Mouse (Mus musculus) stomach, embryonic 14.5 days (tissue): ENCODE data around the gene Plin2. TPM values are rescaled to one million over a fixed set of nuclear protein-coding genes. Genes with fewer than 3 reads are reported as not detected.

ENCODE experiments used
- ATAC-seq: fragments of 200-750 bp; cut with Nextera tagmentation; 2 replicates; pipeline ENCODE4 v1.8.0; 2017; ENCODE audit warnings: low read depth, moderate TSS enrichment; ENCODE audit not compliant: insufficient number of reproducible peaks, insufficient read depth, low FRiP score
- H3K27ac ChIP-seq: fragments of 300-500 bp; sonication (generic); 2 replicates; pipeline ENCODE4 v1.5.1; 2014; ENCODE audit warnings: mild to moderate bottlenecking, low read length, moderate library complexity, mixed read lengths
- H3K27me3 ChIP-seq: fragments of 300-500 bp; sonication (generic); 2 replicates; pipeline ENCODE4 v1.6.1; 2014; ENCODE audit warnings: low read length, control low read depth, mixed read lengths; ENCODE audit not compliant: control insufficient read depth, insufficient read depth
- H3K36me3 ChIP-seq: fragments of 300-500 bp; sonication (generic); 2 replicates; pipeline ENCODE4 v1.6.1; 2014; ENCODE audit warnings: mild to moderate bottlenecking, control low read depth, low read length, moderate library complexity, mixed read lengths; ENCODE audit not compliant: control insufficient read depth, insufficient read depth
- H3K4me1 ChIP-seq: fragments of 300-500 bp; sonication (generic); 2 replicates; pipeline ENCODE4 v1.6.1; 2014; ENCODE audit warnings: low read length, control low read depth, mixed read lengths; ENCODE audit not compliant: control insufficient read depth, insufficient read depth
- H3K4me2 ChIP-seq: fragments of 300-500 bp; sonication (generic); replicated peaks from 2 replicates; pipeline ENCODE4 v1.6.1; 2014; ENCODE audit warnings: low read depth, low read length, control low read depth
- H3K4me3 ChIP-seq: fragments of 300-500 bp; sonication (generic); 2 replicates; pipeline ENCODE4 v1.5.1; 2014; ENCODE audit warnings: low read depth, low read length, control low read depth
- H3K9ac ChIP-seq: fragments of 300-500 bp; sonication (generic); replicated peaks from 2 replicates; pipeline ENCODE4 v1.6.1; 2014; ENCODE audit warnings: low read depth, mild to moderate bottlenecking, control low read depth, low read length, moderate library complexity, mixed read lengths
- H3K9me3 ChIP-seq: fragments of 300-500 bp; sonication (generic); 2 replicates; pipeline ENCODE4 v1.6.1; 2016; ENCODE audit warnings: low read depth, low read length, control low read depth; ENCODE audit not compliant: control insufficient read depth
- WGBS: fragments of 180-500 bp; shearing (Covaris S2); extraction: QIAGEN DNeasy Blood & Tissue Kit; methylation state at CpG from one replicate; pipeline ENCODE4 v1.1.7; 2014; 5-methylcytosine and 5-hydroxymethylcytosine counted together
- polyA plus RNA-seq: library from polyadenylated mRNA; unstranded; fragments of >200 nt; fragmentation: Nextera tagmentation; extraction: Ambion mirVana; gene quantifications from 2 replicates; pipeline ENCODE4 v1.2.1, GENCODE M21; 2014

Plin2 gene
- polyA plus RNA-seq, 1 experiment from 2014 or later = 59.6 TPM

GRCm38 (mm10) chr4:86708801-86709200 is 38.9 kb upstream of the Plin2 start:
- Histone ChIP-seq H3K4me1 (no peaks in the 10 kb centered on the region), H3K27ac (no peak overlapping the region), H3K9me3 (no peaks in the 10 kb centered on the region), H3K9ac (no peak overlapping the region), H3K4me3 (no peak overlapping the region), H3K27me3 (no peaks in the 10 kb centered on the region), H3K36me3 (no peaks in the 10 kb centered on the region), H3K4me2 (no peak overlapping the region)
- WGBS = 35% methylated on average over 1 of the region's 1 CpGs
- ATAC-seq = no peak

GRCm38 (mm10) chr4:86699161-86699865 is 29.5 kb upstream of the Plin2 start:
- WGBS = 73% methylated on average over 5 of the region's 5 CpGs
- Histone ChIP-seq H3K4me3 (no peak overlapping the region), H3K27me3 (no peaks in the 10 kb centered on the region), H3K36me3 (no peaks in the 10 kb centered on the region), H3K27ac (no peak overlapping the region), H3K9me3 (no peaks in the 10 kb centered on the region), H3K4me1 (no peaks in the 10 kb centered on the region), H3K4me2 (no peak overlapping the region), H3K9ac (no peak overlapping the region)
- no peak for ATAC-seq

- H3K4me3 ChIP-seq = no peak overlapping the region
- no peaks in the 10 kb centered on the region for H3K4me1 ChIP-seq
- H3K27me3 ChIP-seq = no peaks in the 10 kb centered on the region
- no peak overlapping the region for H3K4me2 ChIP-seq
- WGBS = 9% methylated on average over 4 of the region's 4 CpGs
- no peaks in the 10 kb centered on the region for H3K36me3 ChIP-seq
- H3K9ac ChIP-seq = no peak overlapping the region
- H3K27ac ChIP-seq = no peak overlapping the region
- ATAC-seq = peak; percentile 42; the same call in 1 of the 2 replicates
- no peaks in the 10 kb centered on the region for H3K9me3 ChIP-seq
Measured at GRCm38 (mm10) chr4:86696890-86697289, 27.0 kb upstream of the Plin2 start.

GRCm38 (mm10) chr4:86695081-86695480 is 25.2 kb upstream of the Plin2 start:
- no peaks in the 10 kb centered on the region for H3K9me3 ChIP-seq
- no peaks in the 10 kb centered on the region for H3K4me1 ChIP-seq
- WGBS = 46% methylated on average over 6 of the region's 6 CpGs
- H3K27ac ChIP-seq = no peak overlapping the region
- H3K36me3 ChIP-seq = no peaks in the 10 kb centered on the region
- no peak overlapping the region for H3K4me3 ChIP-seq
- no peaks in the 10 kb centered on the region for H3K27me3 ChIP-seq
- no peak for ATAC-seq
- H3K9ac ChIP-seq = no peak overlapping the region
- H3K4me2 ChIP-seq = no peak overlapping the region

GRCm38 (mm10) chr4:86692931-86693330 is 23.1 kb upstream of the Plin2 start:
- H3K4me2 ChIP-seq = no peak overlapping the region
- H3K9ac ChIP-seq = no peak overlapping the region
- no peaks in the 10 kb centered on the region for H3K36me3 ChIP-seq
- H3K9me3 ChIP-seq = no peaks in the 10 kb centered on the region
- no peak overlapping the region for H3K27ac ChIP-seq
- H3K27me3 ChIP-seq = no peaks in the 10 kb centered on the region
- 86% methylated on average over 7 of the region's 7 CpGs for WGBS
- no peak overlapping the region for H3K4me3 ChIP-seq
- H3K4me1 ChIP-seq = 0 out of 2 replicates have a peak, but pooled peaks cover 5% of the 10 kb centered on the region
- no peak for ATAC-seq

- no peak overlapping the region for H3K4me3 ChIP-seq
- no peak for ATAC-seq
- H3K9me3 ChIP-seq = no peaks in the 10 kb centered on the region
- 0 out of 2 replicates have a peak, but pooled peaks cover 5% of the 10 kb centered on the region for H3K4me1 ChIP-seq
- no peaks in the 10 kb centered on the region for H3K27me3 ChIP-seq
- H3K36me3 ChIP-seq = no peaks in the 10 kb centered on the region
- WGBS = 63% methylated on average over 4 of the region's 4 CpGs
- H3K9ac ChIP-seq = no peak overlapping the region
- H3K4me2 ChIP-seq = no peak overlapping the region
- H3K27ac ChIP-seq = no peak overlapping the region
Measured at GRCm38 (mm10) chr4:86691290-86691689, 21.4 kb upstream of the Plin2 start.

- Histone ChIP-seq H3K36me3 (no peaks in the 10 kb centered on the region), H3K9ac (no peak overlapping the region), H3K4me1 (peaks cover 5% of the 10 kb centered on the region; the same call in 1 of the 2 replicates), H3K27me3 (no peaks in the 10 kb centered on the region), H3K4me3 (no peak overlapping the region), H3K9me3 (no peaks in the 10 kb centered on the region), H3K4me2 (no peak overlapping the region), H3K27ac (no peak overlapping the region)
- 77% methylated on average over 6 of the region's 6 CpGs for WGBS
- ATAC-seq = no peak
Measured at GRCm38 (mm10) chr4:86690768-86691167, 20.9 kb upstream of the Plin2 start.

- Histone ChIP-seq H3K27me3 (no peaks in the 10 kb centered on the region), H3K4me2 (no peak overlapping the region), H3K4me1 (peaks cover 5% of the 10 kb centered on the region; the same call in 1 of the 2 replicates), H3K9ac (no peak overlapping the region), H3K9me3 (no peaks in the 10 kb centered on the region), H3K4me3 (no peak overlapping the region), H3K27ac (no peak overlapping the region), H3K36me3 (no peaks in the 10 kb centered on the region)
- 36% methylated on average over 7 of the region's 7 CpGs for WGBS
- ATAC-seq = no peak
Measured at GRCm38 (mm10) chr4:86690194-86690593, 20.3 kb upstream of the Plin2 start.
